Mouse (Mus musculus) T-helper 17 cell (primary cell): ENCODE results near the gene E2f6.

Source experiments
- in situ Hi-C, 2 experiments: fragments of 300-600 bp; cut with MboI, MseI; formaldehyde crosslinking; loops; 1 replicate in 1 of 2; 2 replicates in 1 of 2; pipeline ENCODE4 v1.15.1; 2025; ENCODE audit warnings: high pct_unique_total_duplicates in 2 of 2

E2f6 gene

GRCm38 (mm10) chr12:16800259-16800958 is 10.4 kb upstream of the E2f6 start, which contains the start of gene Greb1:
Gene Greb1, minus strand, starts transcription at chr12:16800886.
- in situ Hi-C loops, result loop anchor here (5.0 kb wide), 1 partner anchor 78 kb away; no protein-coding TSS in a partner anchor

GRCm38 (mm10) chr12:16800959-16801315 is 9.8 kb upstream of the E2f6 start:
- in situ Hi-C loops, result loop anchor here (5.0 kb wide), 1 partner anchor 79 kb away; no protein-coding TSS in a partner anchor

GRCm38 (mm10) chr12:16803237-16803955 is 7.4 kb upstream of the E2f6 start:
- in situ Hi-C loops, result loop anchor here (5.0 kb wide), 1 partner anchor 81 kb away; no protein-coding TSS in a partner anchor

- in situ Hi-C loops, result loop anchor here (5.0 kb wide), 1 partner anchor 82 kb away; no protein-coding TSS in a partner anchor
Measured at GRCm38 (mm10) chr12:16803956-16804430, 6.8 kb upstream of the E2f6 start.

GRCm38 (mm10) chr12:16805511-16805910 is 5.3 kb upstream of the E2f6 start:
- in situ Hi-C loops, result loop anchor here in 1 of 2 experiments (5.0 kb wide), 1 partner anchor 207 kb away; the partner anchor contains the start of gene 2410004P03Rik

- in situ Hi-C loops, result loop anchor here in 1 of 2 experiments (5.0 kb wide), 1 partner anchor 204 kb away; the partner anchor contains the start of gene 2410004P03Rik
Measured at GRCm38 (mm10) chr12:16808045-16808444, 2.7 kb upstream of the E2f6 start.

- in situ Hi-C loops, result loop anchor here (5.0 to 10.0 kb wide), 6 partner anchors 81 to 913 kb away; partner anchors contain the start of genes Pqlc3 (in 1 of the 2) and Rock2 (in 1 of the 2)
Measured at GRCm38 (mm10) chr12:16811477-16811876, 714 bp downstream of the E2f6 start.

GRCm38 (mm10) chr12:16817147-16817546 is 6.4 kb downstream of the E2f6 start:
- in situ Hi-C loops, result loop anchor here (10.0 kb wide), 3 partner anchors 178 to 908 kb away; no protein-coding TSS in a partner anchor

GRCm38 (mm10) chr12:16818513-16818912 is 7.8 kb downstream of the E2f6 start:
- in situ Hi-C loops, result loop anchor here (10.0 kb wide), 3 partner anchors 176 to 906 kb away; no protein-coding TSS in a partner anchor

- in situ Hi-C loops, result no loop called here
Measured at GRCm38 (mm10) chr12:16820761-16821160, 10.0 kb downstream of the E2f6 start.

- in situ Hi-C loops, result no loop called here
Measured at GRCm38 (mm10) chr12:16822181-16822734, 11.5 kb downstream of the E2f6 start.

GRCm38 (mm10) chr12:16823701-16824100 is 12.9 kb downstream of the E2f6 start:
- in situ Hi-C loops, result no loop called here

- in situ Hi-C loops, result no loop called here
Measured at GRCm38 (mm10) chr12:16828505-16828904, 17.7 kb downstream of the E2f6 start.

- in situ Hi-C loops, result no loop called here
Measured at GRCm38 (mm10) chr12:16829785-16830184, 19.0 kb downstream of the E2f6 start.

- in situ Hi-C loops, result no loop called here
Measured at GRCm38 (mm10) chr12:16831071-16831470, 20.3 kb downstream of the E2f6 start.

- in situ Hi-C loops, result no loop called here
Measured at GRCm38 (mm10) chr12:16834701-16835100, 23.9 kb downstream of the E2f6 start.

GRCm38 (mm10) chr12:16836188-16836587 is 25.4 kb downstream of the E2f6 start:
- in situ Hi-C loops, result no loop called here

GRCm38 (mm10) chr12:16837766-16838165 is 27.0 kb downstream of the E2f6 start:
- in situ Hi-C loops, result no loop called here

- in situ Hi-C loops, result no loop called here
Measured at GRCm38 (mm10) chr12:16840842-16841782, 30.3 kb downstream of the E2f6 start.
